Mouse (Mus musculus) lung, embryonic 14.5 days (tissue): ENCODE measurements at regions not wholly inside any gene's neighbourhood (a gene's known extent, or its start where the extent isn't known, plus 50 kb on each side); places are given as distances from the start of the nearest gene placed in this dataset.

Source experiments
- ATAC-seq: fragments of 200-750 bp; cut with Nextera tagmentation; 2 replicates; pipeline ENCODE4 v1.8.0; 2017; ENCODE audit warnings: mild to moderate bottlenecking, moderate TSS enrichment, moderate library complexity; ENCODE audit not compliant: insufficient read depth
- DNase-seq: peaks from one replicate; pipeline ENCODE4 v3.0.0-alpha.2; 2015
- H3K27ac ChIP-seq: fragments of 300-500 bp; sonication (generic); 2 replicates; pipeline ENCODE4 v1.5.1; 2014; ENCODE audit warnings: low read depth, mild to moderate bottlenecking, moderate library complexity
- H3K27me3 ChIP-seq: fragments of 300-500 bp; sonication (generic); 2 replicates; pipeline ENCODE4 v1.6.1; 2014; ENCODE audit warnings: low read length, control low read depth; ENCODE audit not compliant: insufficient read depth
- H3K36me3 ChIP-seq: fragments of 300-500 bp; sonication (generic); 2 replicates; pipeline ENCODE4 v1.6.1; 2014; ENCODE audit warnings: control low read depth; ENCODE audit not compliant: insufficient read depth
- H3K4me1 ChIP-seq: fragments of 300-500 bp; sonication (generic); 2 replicates; pipeline ENCODE4 v1.6.1; 2014; ENCODE audit warnings: antibody characterized with exemption, control low read depth; ENCODE audit not compliant: insufficient read depth
- H3K4me2 ChIP-seq: fragments of 300-500 bp; sonication (generic); 2 replicates; pipeline ENCODE4 v1.6.1; 2014; ENCODE audit warnings: mild to moderate bottlenecking
- H3K4me3 ChIP-seq: fragments of 300-500 bp; sonication (generic); 2 replicates; pipeline ENCODE4 v1.5.1; 2014; ENCODE audit warnings: low read depth, low read length
- H3K9ac ChIP-seq: fragments of 300-500 bp; sonication (generic); 2 replicates; pipeline ENCODE4 v1.6.1; 2014
- H3K9me3 ChIP-seq: fragments of 300-500 bp; sonication (generic); 2 replicates; pipeline ENCODE4 v1.6.1; 2016; ENCODE audit warnings: low read depth, low read length, control low read depth
- CTCF ChIP-seq: IDR thresholded peaks from 2 replicates; pipeline ENCODE4 v1.5.1; 2016; ENCODE audit warnings: antibody characterized with exemption, low read depth
- WGBS: fragments of 180-500 bp; shearing (Covaris S2); extraction: QIAGEN DNeasy Blood & Tissue Kit; methylation state at CpG from one replicate; pipeline ENCODE4 v1.1.7; 2014; 5-methylcytosine and 5-hydroxymethylcytosine counted together

GRCm38 (mm10) chr7:116857744-116858143 is 353.6 kb downstream of the Nucb2 start:
- Histone ChIP-seq H3K4me1 (no peaks in the 10 kb centered on the region), H3K27me3 (no peaks in the 10 kb centered on the region), H3K4me3 (no peak overlapping the region), H3K36me3 (no peaks in the 10 kb centered on the region), H3K27ac (no peak overlapping the region), H3K9me3 (no peaks in the 10 kb centered on the region), H3K4me2 (no peak overlapping the region), H3K9ac (no peak overlapping the region)
- TF ChIP-seq CTCF = no peak
- DNase-seq (no peak), ATAC-seq (no peak)
- 72% methylated on average over 4 of the region's 4 CpGs for WGBS

DNA sequence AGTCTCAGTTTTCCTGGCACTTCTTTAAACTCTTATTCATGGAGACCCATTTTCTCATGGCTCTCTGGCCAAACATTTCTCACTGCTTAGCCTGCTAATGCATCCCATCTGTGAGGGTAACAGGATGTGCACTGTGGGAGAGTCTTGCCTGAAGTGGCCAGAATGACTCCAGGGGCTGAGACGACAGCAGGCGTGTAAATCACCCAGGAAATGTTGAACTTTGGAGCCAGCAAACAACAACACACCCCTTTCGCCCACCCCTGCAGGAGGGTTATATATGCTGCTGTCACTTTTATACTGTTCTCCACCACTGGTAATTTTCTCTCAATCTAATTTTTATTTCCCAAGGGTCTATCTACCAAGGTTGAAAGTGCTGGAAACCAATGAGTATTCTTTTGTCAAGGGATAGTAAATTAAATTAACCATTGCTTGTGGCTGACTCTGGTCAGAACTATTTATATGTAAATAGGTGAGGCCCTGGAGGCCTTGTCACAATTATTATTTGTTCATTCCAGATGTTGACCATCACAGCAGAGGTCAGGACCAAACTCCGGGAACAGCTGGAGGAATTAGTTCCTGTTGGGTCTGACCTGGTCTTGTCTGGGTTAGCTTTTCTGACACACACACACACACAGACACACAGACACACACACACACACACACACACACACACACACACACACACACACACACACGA is 378.2 kb downstream of the Nucb2 start:
- H3K9me3 ChIP-seq = no peaks in the 10 kb centered on the region
- no peak overlapping the region for H3K4me3 ChIP-seq
- 63% methylated on average over 5 of the region's 5 CpGs for whole genome bisulfite sequencing
- no peak for DNase-seq
- no peak for TF ChIP-seq CTCF
- no peak overlapping the region for H3K9ac ChIP-seq
- H3K4me1 ChIP-seq = no peaks in the 10 kb centered on the region
- H3K4me2 ChIP-seq = no peak overlapping the region
- H3K36me3 ChIP-seq = no peaks in the 10 kb centered on the region
- no peak overlapping the region for H3K27ac ChIP-seq
- ATAC-seq = no peak
- no peaks in the 10 kb centered on the region for H3K27me3 ChIP-seq

- 68% methylated on average over 6 of the region's 6 CpGs for WGBS
- Histone ChIP-seq H3K4me2 (no peak overlapping the region), H3K9me3 (no peaks in the 10 kb centered on the region), H3K27ac (no peak overlapping the region), H3K27me3 (no peaks in the 10 kb centered on the region), H3K4me3 (no peak overlapping the region), H3K4me1 (no peaks in the 10 kb centered on the region), H3K9ac (no peak overlapping the region), H3K36me3 (no peaks in the 10 kb centered on the region)
- TF ChIP-seq CTCF = no peak
- DNase-seq = no peak
- ATAC-seq = no peak
These were observed 389.7 kb downstream of the Nucb2 start for GRCm38 (mm10) chr7:116893846-116894245.

GRCm38 (mm10) chr7:116915797-116916196 is 411.6 kb downstream of the Nucb2 start:
- Histone ChIP-seq H3K4me3 (no peak overlapping the region), H3K4me2 (no peak overlapping the region), H3K36me3 (no peaks in the 10 kb centered on the region), H3K4me1 (no peaks in the 10 kb centered on the region), H3K9me3 (no peaks in the 10 kb centered on the region), H3K27ac (no peak overlapping the region), H3K27me3 (no peaks in the 10 kb centered on the region), H3K9ac (no peak overlapping the region)
- WGBS = 17% methylated on average over 6 of the region's 6 CpGs
- no peak for TF ChIP-seq CTCF
- DNase-seq (no peak), ATAC-seq (no peak)

GRCm38 (mm10) chr7:116917921-116918670 is 413.9 kb downstream of the Nucb2 start:
- TF ChIP-seq CTCF = no peak
- Histone ChIP-seq H3K9ac (no peak overlapping the region), H3K27me3 (no peaks in the 10 kb centered on the region), H3K4me3 (no peak overlapping the region), H3K4me2 (no peak overlapping the region), H3K36me3 (no peaks in the 10 kb centered on the region), H3K27ac (no peak overlapping the region), H3K9me3 (no peaks in the 10 kb centered on the region), H3K4me1 (no peaks in the 10 kb centered on the region)
- no peak for ATAC-seq
- DNase-seq = no peak
- WGBS = 82% methylated on average over 6 of the region's 6 CpGs

DNA sequence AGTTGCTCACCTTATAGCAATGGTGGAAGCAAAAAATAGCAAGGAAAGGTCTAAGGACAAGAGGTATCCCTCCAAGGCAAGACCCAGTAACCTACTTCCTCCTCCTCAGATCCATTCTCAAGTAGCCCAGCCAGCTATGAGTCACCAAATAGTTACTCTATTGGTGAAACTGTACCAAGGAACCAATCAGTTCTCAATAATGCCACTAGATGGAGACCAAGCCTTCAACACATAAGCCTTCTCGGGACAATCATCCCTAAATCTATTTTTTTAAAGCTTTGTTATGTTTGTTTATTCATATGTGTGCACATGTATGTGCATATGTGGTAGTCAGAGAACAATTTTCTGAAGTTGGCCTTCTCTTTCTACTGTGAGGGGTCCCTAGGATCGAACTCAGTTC is 434.3 kb upstream of the Xylt1 start:
- Histone ChIP-seq H3K9me3 (no peaks in the 10 kb centered on the region), H3K4me2 (no peak overlapping the region), H3K36me3 (no peaks in the 10 kb centered on the region), H3K4me3 (no peak overlapping the region), H3K27ac (no peak overlapping the region), H3K27me3 (no peaks in the 10 kb centered on the region), H3K9ac (no peak overlapping the region), H3K4me1 (no peaks in the 10 kb centered on the region)
- DNase-seq (peak; percentile 23), ATAC-seq (no peak)
- 84% methylated on average over 2 of the region's 2 CpGs for WGBS
- TF ChIP-seq CTCF = peak; percentile 34

- no peak for ATAC-seq
These were observed 421.4 kb upstream of the Xylt1 start for GRCm38 (mm10) chr7:116959196-116959895.

More at GRCm38 (mm10) chr7:116959196-116959895, 421.4 kb upstream of the Xylt1 start:
- Histone ChIP-seq H3K4me3 (no peak overlapping the region), H3K27ac (no peak overlapping the region), H3K27me3 (no peaks in the 10 kb centered on the region), H3K4me1 (no peaks in the 10 kb centered on the region), H3K36me3 (no peaks in the 10 kb centered on the region), H3K4me2 (no peak overlapping the region), H3K9me3 (no peaks in the 10 kb centered on the region), H3K9ac (no peak overlapping the region)
- TF ChIP-seq CTCF = no peak
- WGBS = 70% methylated on average over 14 of the region's 14 CpGs
- DNase-seq = no peak
